Mouse (Mus musculus) CH12.LX (cell line): ENCODE measurements around the gene Rpl24. TPM values are rescaled to one million over a fixed set of nuclear protein-coding genes. Genes with fewer than 3 reads are reported as not detected.
A peak's percentile ranks its signal among the peaks of the same experiment; 100 is the strongest.

ENCODE experiments used
- DNase-seq: peaks from one replicate; pipeline ENCODE4 v3.0.0-alpha.2; 2013; ENCODE audit errors: extremely low read depth
- H3K27ac ChIP-seq: 2 replicates; pipeline ENCODE4 v1.5.1; 2012; ENCODE audit warnings: low read depth, mild to moderate bottlenecking, control low read depth, moderate library complexity; ENCODE audit not compliant: insufficient read depth
- H3K27me3 ChIP-seq: replicated peaks from 2 replicates; pipeline ENCODE3; 2012; ENCODE audit warnings: inconsistent platforms
- H3K36me3 ChIP-seq, 2 experiments: replicated peaks in 1 of 2; 2 replicates each; pipeline versions ENCODE3 to v1.6.1; 2012; ENCODE audit warnings: inconsistent platforms in 1 of 2, low read length in 1 of 2, mild to moderate bottlenecking in 1 of 2, mixed read lengths in 1 of 2, moderate library complexity in 1 of 2; ENCODE audit not compliant: control insufficient read depth in 1 of 2, insufficient read depth in 1 of 2
- H3K4me1 ChIP-seq, 2 experiments: 2 replicates each; pipeline ENCODE4 v1.6.1; 2012; ENCODE audit warnings: inconsistent platforms in 1 of 2, moderate library complexity in 1 of 2; ENCODE audit not compliant: insufficient read depth in 2 of 2, control insufficient read depth in 1 of 2
- H3K4me2 ChIP-seq: 2 replicates; pipeline ENCODE4 v1.6.1; 2012; ENCODE audit warnings: low read depth, mild to moderate bottlenecking, control low read depth; ENCODE audit not compliant: poor library complexity, insufficient read depth, severe bottlenecking
- H3K4me3 ChIP-seq, 3 experiments: fragments of 150-350 bp in 1 of 3; sonication (generic) in 1 of 3; replicated peaks in 1 of 3; 2 replicates each; pipeline versions ENCODE3 to v1.5.1; 2011 to 2012; ENCODE audit warnings: low read depth in 2 of 3, low read length in 2 of 3, mild to moderate bottlenecking in 2 of 3, moderate library complexity in 2 of 3, control low read depth in 1 of 3, improper control_type of control experiment in 1 of 3, inconsistent platforms in 1 of 3, mixed read lengths in 1 of 3; ENCODE audit not compliant: poor library complexity in 1 of 3
- H3K79me2 ChIP-seq: replicated peaks from 2 replicates; pipeline ENCODE4 v1.6.1; 2012; ENCODE audit warnings: mild to moderate bottlenecking, moderate library complexity; ENCODE audit not compliant: control insufficient read depth, poor library complexity, insufficient read depth, severe bottlenecking; ENCODE audit errors: extremely low read depth
- H3K9ac ChIP-seq: 2 replicates; pipeline ENCODE4 v1.6.1; 2012; ENCODE audit warnings: low read depth, mild to moderate bottlenecking, control low read depth, moderate library complexity; ENCODE audit not compliant: insufficient read depth
- H3K9me3 ChIP-seq: replicated peaks from 2 replicates; pipeline ENCODE3; 2012; ENCODE audit warnings: low read length, inconsistent platforms, mixed read lengths
- BHLHE40 ChIP-seq: IDR thresholded peaks from 2 replicates; pipeline ENCODE4 v1.6.1; 2011; ENCODE audit warnings: mild to moderate bottlenecking, low read depth, low read length, improper control_type of control experiment
- CHD1 ChIP-seq: IDR thresholded peaks from 2 replicates; pipeline ENCODE4 v1.6.1; 2012; ENCODE audit warnings: low read depth, low read length, improper control_type of control experiment, inconsistent platforms
- CTCF ChIP-seq, 2 experiments: IDR thresholded peaks in 1 of 2; conservative IDR thresholded peaks in 1 of 2; 2 replicates each; pipeline ENCODE4 v1.5.1; 2011 to 2012; ENCODE audit warnings: low read depth in 2 of 2, low read length in 2 of 2, improper control_type of control experiment in 1 of 2, inconsistent platforms in 1 of 2, mild to moderate bottlenecking in 1 of 2, moderate library complexity in 1 of 2
- E2F4 ChIP-seq: IDR thresholded peaks from 2 replicates; pipeline ENCODE4 v1.6.1; 2011; ENCODE audit warnings: low read depth, low read length, improper control_type of control experiment; ENCODE audit not compliant: insufficient replicate concordance
- ELF1 ChIP-seq: IDR thresholded peaks from 2 replicates; pipeline ENCODE4 v1.6.1; 2014; ENCODE audit warnings: low read depth, mild to moderate bottlenecking, inconsistent platforms, low read length, improper control_type of control experiment
- ETS1 ChIP-seq: conservative IDR thresholded peaks from 2 replicates; pipeline ENCODE4 v1.6.1; 2012; ENCODE audit warnings: low read depth, mild to moderate bottlenecking, inconsistent platforms, low read length, improper control_type of control experiment, moderate library complexity
- GABPA ChIP-seq: IDR thresholded peaks from 2 replicates; pipeline ENCODE4 v1.6.1; 2012; ENCODE audit warnings: low read depth, low read length, improper control_type of control experiment, inconsistent platforms; ENCODE audit not compliant: insufficient replicate concordance
- IRF4 ChIP-seq: IDR thresholded peaks from 2 replicates; pipeline ENCODE4 v1.6.1; 2014; ENCODE audit warnings: low read depth, mild to moderate bottlenecking, inconsistent platforms, low read length, improper control_type of control experiment
- JUND ChIP-seq: conservative IDR thresholded peaks from 2 replicates; pipeline ENCODE4 v1.6.1; 2011; ENCODE audit warnings: low read depth, low read length, improper control_type of control experiment
- MAFK ChIP-seq: IDR thresholded peaks from 2 replicates; pipeline ENCODE4 v1.6.1; 2011; ENCODE audit warnings: low read length, improper control_type of control experiment; ENCODE audit not compliant: insufficient replicate concordance
- MAX ChIP-seq: IDR thresholded peaks from 2 replicates; pipeline ENCODE4 v1.6.1; 2011; ENCODE audit warnings: low read length, improper control_type of control experiment
- MEF2A ChIP-seq: IDR thresholded peaks from 2 replicates; pipeline ENCODE4 v1.6.1; 2014; ENCODE audit warnings: low read depth, mild to moderate bottlenecking, inconsistent platforms, low read length, improper control_type of control experiment, borderline replicate concordance
- MXI1 ChIP-seq: IDR thresholded peaks from 2 replicates; pipeline ENCODE4 v1.6.1; 2011; ENCODE audit warnings: mild to moderate bottlenecking, low read depth, low read length, improper control_type of control experiment
- MYC ChIP-seq: IDR thresholded peaks from 2 replicates; pipeline ENCODE4 v1.6.1; 2011; ENCODE audit warnings: low read depth, mild to moderate bottlenecking, improper control_type of control experiment, low read length
- NELFE ChIP-seq: IDR thresholded peaks from 2 replicates; pipeline ENCODE4 v1.6.1; 2011; ENCODE audit warnings: low read depth, low read length, improper control_type of control experiment
- NRF1 ChIP-seq: IDR thresholded peaks from 2 replicates; pipeline ENCODE4 v1.6.1; 2014; ENCODE audit warnings: low read depth, mild to moderate bottlenecking, inconsistent platforms, low read length, improper control_type of control experiment, moderate library complexity
- PAX5 ChIP-seq: IDR thresholded peaks from 2 replicates; pipeline ENCODE4 v1.6.1; 2012; ENCODE audit warnings: low read length, inconsistent platforms, mixed read lengths
- POLR2A ChIP-seq: IDR thresholded peaks from 2 replicates; pipeline ENCODE4 v1.6.1; 2011; ENCODE audit warnings: low read depth, mild to moderate bottlenecking, improper control_type of control experiment, low read length
- POLR2AphosphoS2 ChIP-seq: IDR thresholded peaks from 2 replicates; pipeline ENCODE4 v1.6.1; 2011; ENCODE audit warnings: low read depth, low read length, improper control_type of control experiment
- RAD21 ChIP-seq: IDR thresholded peaks from 2 replicates; pipeline ENCODE4 v1.6.1; 2011; ENCODE audit warnings: low read depth, mild to moderate bottlenecking, low read length, improper control_type of control experiment, moderate library complexity
- RCOR1 ChIP-seq: conservative IDR thresholded peaks from 2 replicates; pipeline ENCODE4 v1.6.1; 2012; ENCODE audit warnings: low read depth, mild to moderate bottlenecking, inconsistent platforms, low read length, improper control_type of control experiment
- SIN3A ChIP-seq: IDR thresholded peaks from 2 replicates; pipeline ENCODE4 v1.6.1; 2012; ENCODE audit warnings: low read length, improper control_type of control experiment, inconsistent platforms
- SMC3 ChIP-seq: IDR thresholded peaks from 2 replicates; pipeline ENCODE4 v1.6.1; 2011; ENCODE audit warnings: low read depth, low read length, improper control_type of control experiment
- UBTF ChIP-seq: IDR thresholded peaks from 2 replicates; pipeline ENCODE4 v1.6.1; 2012; ENCODE audit warnings: low read depth, mild to moderate bottlenecking, inconsistent platforms, low read length, improper control_type of control experiment, moderate library complexity
- USF1 ChIP-seq: IDR thresholded peaks from 2 replicates; pipeline ENCODE4 v1.6.1; 2014; ENCODE audit warnings: low read depth, mild to moderate bottlenecking, inconsistent platforms, low read length, improper control_type of control experiment
- USF2 ChIP-seq: conservative IDR thresholded peaks from 2 replicates; pipeline ENCODE4 v1.6.1; 2011; ENCODE audit warnings: low read depth, low read length, improper control_type of control experiment
- ZC3H11A ChIP-seq: IDR thresholded peaks from 2 replicates; pipeline ENCODE4 v1.6.1; 2012; ENCODE audit warnings: low read depth, mild to moderate bottlenecking, inconsistent platforms, low read length, improper control_type of control experiment
- ZKSCAN1 ChIP-seq: IDR thresholded peaks from 2 replicates; pipeline ENCODE4 v1.6.1; 2012; ENCODE audit warnings: low read depth, inconsistent platforms, low read length, improper control_type of control experiment, borderline replicate concordance
- ZMIZ1 ChIP-seq: IDR thresholded peaks from 2 replicates; pipeline ENCODE4 v1.6.1; 2012; ENCODE audit warnings: low read depth, mild to moderate bottlenecking, inconsistent platforms, low read length, improper control_type of control experiment
- dilution Hi-C: fragments of 300-500 bp; cut with MboI; formaldehyde crosslinking; loops from 2 replicates; pipeline ENCODE4 v1.14.3; 2020; ENCODE audit warnings: low sequenced_read_pairs; ENCODE audit not compliant: extremely low pct_unique_long_range_greater_than_20kb, extremely low pct_ligation_motif_present
- in situ Hi-C: fragments of 300-500 bp; cut with MboI; formaldehyde crosslinking; loops from 3 replicates; pipeline ENCODE4 v1.14.3; 2019; ENCODE audit warnings: low sequenced_read_pairs, low pct_ligation_motif_present, low pct_unique_long_range_greater_than_20kb, mixed read lengths
- polyA plus RNA-seq: library from polyadenylated mRNA; unstranded; fragments of >175 nt; gene quantifications from 2 replicates; pipeline ENCODE4 v1.2.1, GENCODE M21; 2012; ENCODE audit warnings: low read depth; ENCODE audit not compliant: insufficient read length
- total RNA-seq, 2 experiments: library from RNA; depleted of rRNA; stranded (reverse); fragments of 300-350 nt in 1 of 2; fragments of >200 nt in 1 of 2; gene quantifications; 2 replicates each; pipeline ENCODE4 v1.2.3; 2012 to 2014

Gene Rpl24
- total and polyA plus RNA-seq, 3 experiments, result 96.4 to 2,739 (median 2,337) TPM

DNA sequence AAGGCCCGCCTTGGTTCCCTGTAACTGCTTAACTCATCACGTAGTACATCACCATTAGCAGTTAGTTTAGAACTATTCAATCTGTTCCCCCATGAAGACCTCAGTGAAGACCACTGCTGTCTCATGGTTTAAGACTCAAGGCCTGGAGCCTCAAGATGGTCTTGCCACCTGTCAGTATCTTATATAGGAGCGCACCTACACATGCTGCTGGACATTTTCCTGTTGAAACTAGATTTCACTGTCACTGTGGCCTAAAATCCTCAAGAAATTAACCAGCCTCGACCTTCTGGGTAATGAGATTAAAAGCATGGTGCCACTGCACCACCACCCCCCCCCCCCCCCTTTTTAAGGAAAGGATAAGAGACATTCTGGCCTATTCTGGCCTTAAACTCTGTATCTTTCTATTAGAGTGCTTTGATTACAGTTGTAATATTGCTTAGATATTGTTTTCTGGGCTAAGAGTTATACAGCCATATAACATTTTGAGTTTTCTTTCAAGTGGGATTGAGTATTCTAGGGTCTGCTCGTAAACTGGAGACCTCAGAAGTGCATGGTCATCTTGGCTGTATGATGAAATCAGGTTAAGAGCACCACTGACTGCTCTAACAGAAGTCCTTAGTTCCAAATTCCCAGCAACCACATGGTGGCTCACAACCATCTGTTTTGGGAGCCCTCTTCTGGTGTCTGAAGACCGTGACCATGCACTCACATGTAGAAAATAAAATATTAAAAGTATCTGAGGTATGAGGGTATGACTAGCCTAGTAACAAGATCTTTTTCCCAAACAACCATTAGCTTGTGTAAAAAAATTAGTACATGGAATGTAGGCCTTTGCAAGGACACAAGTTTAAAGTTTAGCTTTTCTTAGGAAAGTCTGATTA is 5.9 kb downstream of the Rpl24 start:
- in situ Hi-C loops, result loop anchor here (10.0 kb wide), 1 partner anchor 93 kb away; no protein-coding TSS in a partner anchor

GRCm38 (mm10) chr16:55972626-55973201 is 6.6 kb downstream of the Rpl24 start:
- Histone ChIP-seq H3K9me3 (no peaks in the 10 kb centered on the region), H3K9ac (peak overlapping the region; percentile 63), H3K4me1 (peaks cover 3 to 57% of the 10 kb centered on the region in 2 experiments), H3K27ac (peak overlapping the region; percentile 63; the same call in 1 of the 2 replicates), H3K4me3 (peak overlapping the region; percentile 36 to 98 (median 65)), H3K79me2 (peaks cover 82% of the 10 kb centered on the region), H3K36me3 (peaks cover 26 to 56% of the 10 kb centered on the region in 2 experiments), H3K27me3 (no peaks in the 10 kb centered on the region), H3K4me2 (peak overlapping the region; percentile 70)
- dilution Hi-C loops (no loop called here), in situ Hi-C loops (loop anchor here (10.0 kb wide), 1 partner anchor 92 kb away; no protein-coding TSS in a partner anchor)
- DNase-seq, result peak; percentile 63
- TF ChIP-seq CTCF (conservative IDR thresholded peaks at IDR 0.05 in 1 of 2, IDR thresholded peaks at IDR 0.05 in 1 of 2; ENCODE audit: low read depth in 2 of 2, low read length in 2 of 2) (no peak), SMC3 (no peak), MEF2A (no peak), ZKSCAN1 (no peak), MXI1 (no peak), GABPA (no peak), MAFK (no peak; the same call in 1 of the 2 replicates), IRF4 (no peak), NELFE (no peak; the same call in 1 of the 2 replicates), BHLHE40 (no peak), RAD21 (no peak), UBTF (no peak), USF1 (no peak), ETS1 (no peak), NRF1 (no peak), USF2 (no peak), MAX (no peak), ELF1 (no peak), RCOR1 (no peak), CHD1 (no peak), JUND (no peak), POLR2AphosphoS2 (peak; percentile 44; the same call in 1 of the 2 replicates), ZMIZ1 (peak; percentile 46; the same call in 1 of the 2 replicates)

More for the DNA sequence above, 5.9 kb downstream of the Rpl24 start:
- H3K4me1 ChIP-seq, result peaks cover 3 to 57% of the 10 kb centered on the region in 2 experiments
- no peaks in the 10 kb centered on the region for H3K27me3 ChIP-seq
- peaks cover 84% of the 10 kb centered on the region for H3K79me2 ChIP-seq
- peak overlapping the region; percentile 77 for H3K27ac ChIP-seq
- peak; percentile 58 for DNase-seq
- no peak overlapping the region for H3K4me3 ChIP-seq
- no peaks in the 10 kb centered on the region for H3K9me3 ChIP-seq
- H3K36me3 ChIP-seq, result peaks cover 30 to 61% of the 10 kb centered on the region in 2 experiments
- peak; percentile 87 for TF ChIP-seq POLR2AphosphoS2
- no peak for TF ChIP-seq ZC3H11A
- TF ChIP-seq MYC, result peak; percentile 93
- peak; percentile 36; the same call in 1 of the 2 replicates for TF ChIP-seq MAX
- peak; percentile 68; the same call in 1 of the 2 replicates for TF ChIP-seq SIN3A
- peak; percentile 38; the same call in 1 of the 2 replicates for TF ChIP-seq ZMIZ1
- TF ChIP-seq NELFE, result no peak
- peak; percentile 8; the same call in 1 of the 2 replicates for TF ChIP-seq POLR2A
- no peak for TF ChIP-seq PAX5
- peak in 1 of 2 experiments; percentile 48; a peak in 2 of 4 replicates for TF ChIP-seq CTCF (conservative IDR thresholded peaks at IDR 0.05 in 1 of 2, IDR thresholded peaks at IDR 0.05 in 1 of 2; ENCODE audit: low read depth in 2 of 2, low read length in 2 of 2)
- TF ChIP-seq E2F4, result 0 out of 2 replicates have a peak, but pooled peaks have one; percentile 19
- TF ChIP-seq RAD21, result no peak
- TF ChIP-seq CHD1, result 0 out of 2 replicates have a peak, but pooled peaks have one; percentile 67
- H3K4me2 ChIP-seq, result peak overlapping the region; percentile 53
- dilution Hi-C loops, result no loop called here
- H3K9ac ChIP-seq, result peak overlapping the region; percentile 40
